8 mouse cellular contexts compared by ENCODE assay signal in the genomic region with DNA sequence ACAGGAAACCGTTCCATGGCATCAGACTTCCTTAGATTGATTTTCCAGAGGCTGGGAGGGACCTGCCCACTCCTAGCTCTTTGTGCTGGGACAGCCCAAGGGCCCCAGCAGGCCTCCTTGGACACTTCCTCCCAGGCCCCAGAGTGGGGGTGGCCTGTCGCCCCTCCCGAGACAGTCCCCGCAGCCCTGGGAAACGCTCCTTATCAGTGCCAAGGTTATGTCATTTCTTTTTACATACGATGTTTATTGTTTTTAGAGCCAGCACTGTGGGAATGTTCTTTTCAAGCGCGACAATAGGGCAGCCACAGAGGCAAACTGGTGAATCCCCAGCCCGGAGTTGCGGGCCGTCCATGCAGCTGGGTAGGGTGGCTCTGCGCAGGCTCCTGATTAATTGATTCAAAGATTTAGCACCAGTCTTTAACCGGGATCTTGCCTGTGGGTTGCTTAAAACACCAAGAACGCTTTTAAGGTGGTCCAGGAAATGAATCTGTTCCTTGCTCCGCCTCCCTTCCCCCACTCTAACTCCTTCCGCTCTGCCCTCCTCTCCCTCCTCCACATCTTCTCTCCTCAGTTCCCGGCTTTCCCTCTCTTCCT.
DNase-seq lines count a peak whose midpoint lies in the region; ATAC-seq lines count a peak whose summit lies in the region.

No protein-coding gene starts in this region.

- peaks cover 43% of the 10 kb centered on the region for H3K4me1 ChIP-seq in hindbrain, embryonic 12.5 days

- peak overlapping the region; percentile 60 for H3K4me2 ChIP-seq in hindbrain, embryonic 12.5 days (replicated peaks)

- 1% methylated on average over 17 of the region's 17 CpGs for WGBS in hindbrain, embryonic 12.5 days

- peak overlapping the region; percentile 30 for H3K4me3 ChIP-seq in hindbrain, embryonic 12.5 days

- H3K36me3 ChIP-seq in hindbrain, embryonic 12.5 days: no peaks in the 10 kb centered on the region

- no peaks in the 10 kb centered on the region for H3K9me3 ChIP-seq in hindbrain, embryonic 12.5 days (replicated peaks)

- intact Hi-C loops in left cerebral cortex, postnatal 36 days (cut with DNase I): loop anchor here (5.0 kb wide), 2 partner anchors 168 to 183 kb away; no protein-coding TSS in a partner anchor

- DNase-seq in urinary bladder, postnatal 25 days (ENCODE audit: low spot score): peak; percentile 10
- no peak for DNase-seq in urinary bladder, postnatal 10 days (ENCODE audit: low spot score)
- DNase-seq in frontal cortex, postnatal 36 days (ENCODE audit: low spot score in 2 of 2): peak; percentile 33 to 36
- DNase-seq in left cerebral cortex, postnatal 36 days (ENCODE audit: low spot score in 2 of 2): peak; percentile 35 to 43
- DNase-seq in lung, postnatal 4 days: peak; percentile 79 to 93
- peak; percentile 34 for DNase-seq in right cerebral cortex, postnatal 25 days

- ATAC-seq in hindbrain, embryonic 12.5 days (ENCODE audit: low FRiP score): peak; percentile 92
- no peak for ATAC-seq in monocyte, adult 5-6 weeks (replicated peaks; ENCODE audit: insufficient number of reproducible peaks, low FRiP score, low TSS enrichment, poor library complexity, severe bottlenecking)

- peak overlapping the region; percentile 83 for H3K27ac ChIP-seq in hindbrain, embryonic 12.5 days

- peak overlapping the region; percentile 53 for H3K9ac ChIP-seq in hindbrain, embryonic 12.5 days

- H3K27me3 ChIP-seq in hindbrain, embryonic 12.5 days: no peaks in the 10 kb centered on the region
